Mouse (Mus musculus) ovary, postnatal 36 days (tissue): Measurements from ENCODE around the gene D13Ertd608e.
"Not testable (repeated sequence)": the region's sequence is repeated elsewhere in the genome, so short reads cannot be mapped to it uniquely, and the experiment has no call there.

Experiments
- DNase-seq: peaks from one replicate; pipeline ENCODE4 v3.0.0; 2022; ENCODE audit warnings: low spot score, mixed read lengths

The D13Ertd608e gene

DNA sequence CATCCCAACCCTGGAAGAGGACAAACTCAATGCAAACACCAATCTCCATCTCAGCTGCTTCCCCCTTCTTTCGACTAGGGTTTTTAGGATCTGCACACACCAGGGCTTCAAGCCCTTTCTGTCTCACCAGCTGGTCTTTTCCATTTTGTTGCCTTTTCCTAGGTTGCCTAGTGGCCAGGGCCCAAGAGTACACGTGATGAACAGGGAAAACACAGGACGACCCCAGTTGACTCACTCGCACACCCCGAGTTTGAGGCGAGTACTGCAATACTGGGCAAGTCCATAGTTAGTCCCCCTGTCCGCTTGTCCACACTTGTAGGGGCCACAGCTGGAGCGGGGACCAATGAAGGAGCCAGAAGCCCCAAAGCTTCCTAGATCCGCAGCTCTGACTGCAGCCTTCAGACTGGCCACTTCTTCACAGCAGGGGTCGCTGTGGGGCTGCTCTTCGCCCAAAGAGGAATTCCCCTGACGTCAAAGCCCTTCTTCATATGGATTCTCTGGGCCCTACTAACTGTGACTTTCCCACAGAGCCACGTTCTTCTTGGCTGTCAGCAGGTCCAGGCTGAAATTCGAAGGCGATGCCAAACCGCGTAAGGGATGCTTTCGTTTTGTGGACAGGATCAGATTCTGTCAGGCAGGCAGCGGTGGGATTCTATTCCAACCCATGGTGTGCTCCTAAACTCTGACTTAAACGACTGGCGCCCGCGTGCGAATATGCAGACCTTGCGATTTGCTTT, at the start of gene D13Ertd608e:
Gene D13Ertd608e, plus strand, starts transcription at position 687 of the 737 bp plus-strand sequence.
- peak; percentile 31 for DNase-seq

DNA sequence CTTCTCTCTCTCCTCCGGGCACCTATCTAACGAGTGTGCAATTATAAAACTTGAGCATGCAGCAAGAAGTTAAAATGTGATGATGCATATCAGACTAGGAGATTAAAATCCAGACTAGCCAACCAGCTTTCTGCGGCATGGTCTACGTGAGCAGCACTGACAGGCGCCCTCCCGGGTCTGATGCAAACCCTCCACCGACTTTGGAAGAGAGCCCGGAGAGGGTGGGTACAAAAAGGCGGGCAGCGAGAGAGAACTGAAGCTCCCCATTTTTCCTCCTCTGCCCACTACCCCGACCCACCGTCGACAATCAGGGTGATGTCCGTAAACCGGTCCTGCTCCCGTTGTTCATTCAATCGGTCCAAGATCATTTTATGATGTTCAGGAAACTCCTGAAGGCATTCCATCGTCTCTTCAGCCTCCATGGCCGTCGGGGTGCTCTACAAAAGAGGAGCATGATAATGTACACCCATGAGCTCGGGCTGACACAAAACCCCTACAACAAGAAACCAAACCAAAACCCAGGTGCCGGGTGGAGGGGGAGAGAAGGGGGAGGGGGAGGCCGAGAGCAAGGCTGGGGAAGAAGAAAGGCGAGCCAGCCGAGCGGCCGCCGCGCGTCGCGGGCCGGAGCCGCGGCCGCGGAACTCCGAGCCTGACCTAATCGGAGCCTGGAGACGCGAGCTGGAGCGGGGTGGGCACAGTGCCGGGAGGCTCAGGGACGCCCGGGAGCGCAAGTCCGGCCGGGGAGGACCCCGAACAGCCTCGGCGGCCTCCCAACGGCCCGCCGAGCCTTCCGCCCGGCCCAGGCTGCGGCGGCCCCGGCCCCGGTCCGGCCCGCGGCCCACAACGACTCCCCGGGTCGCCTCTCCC, 45.7 kb upstream of the D13Ertd608e start:
- DNase-seq: peak; percentile 73

DNA sequence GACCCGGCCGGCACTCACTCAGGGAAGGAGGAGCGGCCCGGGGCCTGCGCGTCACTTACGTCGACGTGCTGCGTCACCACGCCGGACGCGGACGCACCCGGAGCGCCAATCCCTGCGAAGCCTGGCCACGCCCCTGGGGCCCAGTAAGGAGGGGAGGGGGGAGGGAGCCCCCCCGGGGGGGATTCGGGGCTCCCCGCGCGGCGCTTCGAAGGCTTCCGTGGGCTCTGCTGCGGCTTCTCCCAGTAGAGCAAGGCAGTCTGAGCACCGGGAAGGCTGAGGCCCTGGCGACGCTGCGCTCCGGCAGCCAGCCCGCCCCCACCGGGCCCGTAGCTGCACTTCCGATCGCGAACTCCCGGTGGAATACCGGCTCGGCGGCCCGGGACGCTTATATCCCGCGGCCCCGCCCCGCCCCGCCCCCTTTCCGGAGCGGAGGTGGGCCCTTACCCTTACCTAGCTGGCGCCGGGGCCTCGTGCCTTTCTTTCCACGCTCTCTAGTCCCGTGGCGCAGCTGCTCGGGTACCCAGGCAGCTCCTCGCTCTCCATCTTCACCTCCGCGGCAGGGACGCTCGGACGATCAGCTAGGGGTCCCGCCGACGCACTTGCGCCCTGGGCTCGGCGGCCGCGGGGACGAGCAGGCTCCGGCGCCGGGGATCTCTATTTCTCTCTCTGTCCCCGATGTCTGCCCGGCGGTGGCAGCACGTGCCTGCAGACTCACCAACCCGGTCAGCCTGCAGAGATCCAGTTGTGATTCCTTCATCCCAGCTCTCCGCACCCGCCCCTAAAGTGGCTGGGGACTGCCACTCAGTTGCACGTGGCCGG, 44.8 kb upstream of the D13Ertd608e start, which contains the start of gene Zfp131:
Gene Zfp131, minus strand, starts transcription at position 129 of the 819 bp plus-strand sequence.
- peak; percentile 94 for DNase-seq

DNA sequence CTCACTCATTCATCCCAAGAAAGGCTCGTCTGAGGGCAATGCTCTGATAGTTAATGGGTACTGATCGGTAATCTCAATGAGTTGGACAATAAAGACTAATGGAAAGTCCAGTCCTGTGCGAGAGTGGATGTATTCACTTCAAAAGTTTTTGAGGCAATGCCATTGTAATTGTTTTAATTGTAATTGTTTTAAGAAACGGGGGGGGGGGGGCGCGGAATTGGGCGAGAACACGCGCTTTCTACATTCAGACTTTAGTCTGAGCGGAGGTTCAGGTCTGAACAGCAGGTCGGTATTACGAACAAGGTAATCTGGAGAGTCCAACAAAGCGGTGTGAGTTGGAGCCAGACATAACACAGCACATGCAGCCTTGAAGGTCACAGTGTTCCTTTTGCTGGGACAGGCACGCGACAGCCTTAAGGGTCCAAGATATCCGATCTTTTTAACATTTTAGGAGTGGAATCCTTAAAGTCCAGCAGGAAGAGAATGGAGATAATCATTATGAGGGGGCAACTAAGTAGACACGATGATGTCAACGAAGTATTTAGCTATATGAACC, 44.1 kb upstream of the D13Ertd608e start:
- no peak for DNase-seq

DNA sequence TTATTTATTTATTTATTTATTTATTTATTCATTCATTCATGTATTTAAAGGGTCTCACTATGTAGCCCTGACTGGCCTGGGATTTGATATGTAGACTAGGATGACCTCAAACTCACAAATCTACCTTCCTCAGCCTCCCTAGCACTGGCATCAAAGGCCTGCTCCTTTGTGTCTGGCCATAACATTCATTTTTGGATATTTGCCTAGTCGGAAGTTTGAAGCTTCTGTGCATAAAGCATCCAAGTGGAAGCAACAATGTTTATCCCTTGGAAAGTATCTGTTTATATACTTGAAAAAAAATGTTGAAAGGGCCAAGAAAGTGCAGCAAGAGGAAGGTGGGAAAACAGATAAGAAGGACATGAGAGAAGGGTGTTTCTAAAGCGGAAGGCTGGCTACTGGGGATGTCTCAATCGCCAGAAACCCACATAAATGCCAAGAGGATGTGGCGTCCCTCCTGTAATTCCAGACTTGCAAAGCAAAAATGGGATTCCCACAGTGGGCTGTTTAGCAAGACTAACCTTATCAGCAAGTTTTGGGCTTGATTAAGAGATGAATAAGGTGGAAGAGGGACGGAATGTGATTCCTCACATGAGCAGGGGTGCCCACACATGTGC, 42.9 kb upstream of the D13Ertd608e start:
- DNase-seq: no peak

DNA sequence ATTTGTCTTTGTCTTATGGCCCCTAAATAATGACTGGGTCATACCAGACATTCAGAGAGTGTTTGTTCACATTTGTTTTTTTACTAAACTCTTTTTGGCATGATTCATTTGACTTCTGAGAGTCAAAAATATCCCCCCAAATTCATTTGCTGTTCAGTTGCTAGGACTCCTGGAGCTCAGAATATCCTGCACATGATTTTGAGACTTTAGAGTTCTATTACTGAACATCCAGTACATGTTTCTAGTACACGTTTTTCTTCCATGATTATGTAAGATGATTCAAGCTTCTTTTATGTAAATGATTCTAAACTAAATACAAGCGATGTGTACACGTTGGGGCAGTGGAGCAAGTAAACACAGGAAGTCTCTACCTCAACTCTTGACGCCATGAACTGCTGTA, 38.1 kb upstream of the D13Ertd608e start:
- no peak for DNase-seq

DNA sequence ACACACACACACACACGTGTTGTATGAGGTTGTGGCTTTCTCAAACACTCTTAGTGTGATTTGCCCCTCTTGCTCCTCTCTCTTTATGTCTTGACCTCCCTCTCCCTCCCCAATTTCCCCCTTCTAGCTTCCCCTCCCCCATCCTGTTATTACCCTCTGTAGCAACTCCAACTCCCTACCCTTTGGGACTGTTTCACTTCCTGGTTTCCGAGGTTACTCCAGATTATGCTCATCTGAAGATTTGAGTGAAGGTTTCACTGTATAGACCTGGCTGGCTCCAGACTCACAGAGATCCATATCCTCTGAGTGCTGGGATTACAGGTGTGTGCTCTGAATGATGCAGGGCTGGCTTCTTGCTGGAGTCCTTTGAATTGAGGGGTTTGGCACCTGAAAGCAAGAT, 26.9 kb upstream of the D13Ertd608e start:
- DNase-seq: no peak

DNA sequence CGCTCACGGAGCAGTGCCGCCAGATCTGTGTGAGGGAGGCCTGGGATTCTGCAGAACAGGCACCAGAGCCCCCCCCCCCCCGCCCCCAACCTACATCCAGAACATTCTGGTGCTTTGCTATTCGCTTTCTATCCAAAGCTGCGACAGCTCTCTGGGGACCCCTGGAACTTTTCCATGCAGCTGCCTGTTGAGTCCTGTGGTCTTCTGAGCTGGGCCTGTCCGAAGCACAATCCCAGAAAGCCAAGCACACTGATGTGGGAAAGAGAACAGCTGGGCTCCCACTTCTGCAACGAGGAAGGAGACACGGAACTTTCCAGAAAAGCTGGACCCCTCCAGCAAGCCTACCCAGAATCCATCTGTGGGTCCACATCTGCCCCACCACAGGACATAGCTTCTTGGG, 25.8 kb upstream of the D13Ertd608e start:
- no peak for DNase-seq

DNA sequence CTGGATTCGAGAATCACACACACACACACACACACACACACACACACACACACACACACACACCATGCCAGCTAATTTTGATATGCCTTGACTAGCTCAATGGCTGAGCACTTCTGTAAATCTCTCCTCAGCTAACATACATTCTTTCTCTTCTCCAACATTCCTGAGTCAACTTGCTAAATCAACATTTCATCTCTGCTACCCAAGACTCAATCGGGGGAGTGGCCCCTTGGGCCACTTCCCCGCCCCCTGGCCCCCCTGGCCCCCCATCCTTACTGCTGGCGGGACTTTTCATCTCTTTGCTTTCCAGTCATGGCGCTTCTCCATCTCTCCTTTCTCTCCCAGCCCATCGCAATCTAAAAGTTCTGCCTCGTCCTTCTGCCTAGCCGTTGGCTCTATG, 19.0 kb upstream of the D13Ertd608e start:
- DNase-seq: no peak

DNA sequence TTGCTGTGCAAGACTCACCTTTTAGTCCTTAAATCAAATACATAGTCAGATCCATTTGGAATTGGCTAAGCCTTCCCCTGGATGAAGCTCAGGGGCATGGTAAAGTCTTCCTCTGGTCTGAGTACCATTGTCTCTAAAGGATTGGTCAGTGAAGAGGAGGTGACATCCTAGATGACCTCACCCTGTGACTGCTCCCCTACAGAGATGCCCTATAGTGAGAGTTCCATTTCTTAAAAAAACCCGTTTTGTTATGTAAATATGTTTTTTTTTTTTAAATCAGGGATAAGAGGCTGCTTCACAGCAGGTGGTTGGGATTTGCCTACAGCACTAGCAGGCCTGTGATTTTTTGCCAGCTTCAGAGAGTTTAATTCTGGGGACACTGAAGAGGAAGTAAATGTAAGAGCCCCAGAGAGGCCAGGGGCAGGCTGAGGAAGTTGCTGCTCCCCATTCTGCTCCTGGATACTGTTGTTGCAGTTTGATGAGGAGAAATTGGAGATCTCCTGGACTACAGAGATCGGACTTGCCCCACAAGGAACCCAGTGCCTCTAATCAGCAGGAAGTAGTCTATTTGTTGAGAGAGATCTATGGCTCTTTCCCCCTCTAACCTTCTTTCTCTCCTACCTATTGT, 18.1 kb upstream of the D13Ertd608e start:
- DNase-seq: no peak

DNA sequence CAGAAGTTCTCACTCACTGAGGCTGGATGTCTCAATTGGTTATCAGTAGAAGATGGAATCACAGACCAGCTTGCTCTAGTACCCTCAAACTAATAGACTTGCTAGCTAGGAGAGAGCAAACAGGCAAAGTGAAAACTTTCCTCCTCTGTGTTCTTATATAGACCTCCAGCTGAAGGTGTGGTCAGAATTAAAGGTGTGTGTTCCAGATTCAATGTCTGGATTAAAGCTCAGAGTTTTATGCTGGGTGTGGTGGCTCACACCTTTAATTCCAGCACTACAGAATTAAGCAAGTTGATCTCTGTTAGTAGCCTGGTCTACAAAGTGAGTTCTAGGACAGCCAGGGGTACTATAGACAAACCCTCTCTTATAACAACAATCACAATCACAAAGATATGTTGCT, 5.7 kb upstream of the D13Ertd608e start, which contains the start of gene AF067063:
Gene AF067063, minus strand, starts transcription at position 101 of the 400 bp plus-strand sequence.
- not testable (repeated sequence) for DNase-seq

DNA sequence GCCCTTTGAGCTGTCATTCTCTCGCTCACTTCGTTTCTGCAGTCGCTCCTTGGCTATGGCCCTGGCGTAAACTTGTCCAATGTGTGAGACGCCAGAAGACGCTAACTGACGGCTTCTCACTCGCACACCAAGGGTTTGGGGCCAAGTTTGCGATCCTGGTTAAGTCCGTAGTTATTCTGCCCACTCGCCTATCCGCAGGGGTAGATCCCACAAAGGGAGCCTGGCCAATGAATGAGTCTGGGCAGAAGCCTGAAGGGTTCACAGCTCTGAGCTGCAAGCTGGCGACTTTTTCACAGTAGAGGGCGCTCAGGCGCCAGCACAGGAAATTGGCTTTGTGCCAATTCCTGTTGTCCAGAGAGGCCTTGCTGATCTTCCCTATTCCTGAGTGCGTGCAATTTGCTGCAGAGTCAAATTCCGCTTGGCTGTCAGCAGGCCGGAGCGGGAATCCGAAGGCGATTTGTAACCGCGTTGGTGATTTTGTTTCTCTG, 562 bp downstream of the D13Ertd608e start:
- DNase-seq: peak; percentile 9

DNA sequence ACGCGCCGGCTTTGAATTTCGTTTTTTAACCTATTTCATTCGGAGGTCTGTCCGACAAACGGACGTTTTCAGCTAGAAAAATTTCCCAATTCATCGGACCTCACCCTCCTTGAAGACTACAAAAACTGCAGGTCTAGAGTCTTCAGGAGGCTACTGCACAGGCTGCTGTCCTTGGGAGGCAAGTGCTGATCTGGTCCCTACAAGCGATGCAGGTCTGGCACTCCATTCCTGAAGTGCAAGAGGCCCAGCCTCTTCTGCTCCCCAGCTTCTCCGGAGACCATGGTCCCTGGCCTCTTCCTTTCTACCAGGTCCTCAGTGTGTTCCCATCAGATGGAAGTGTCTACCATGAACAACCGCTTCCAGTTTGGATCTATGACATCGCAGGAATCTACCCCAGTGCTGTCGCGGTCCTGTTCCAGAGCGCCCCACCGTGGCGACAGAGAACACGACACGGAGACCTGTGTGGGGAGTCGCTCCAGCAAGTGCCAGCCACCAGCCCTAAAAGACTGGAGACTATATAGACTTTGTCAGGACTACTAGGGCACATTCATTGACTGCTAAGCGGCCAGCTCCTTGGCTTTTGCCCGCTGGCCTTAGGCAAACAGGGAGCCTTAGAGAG, 2.0 kb downstream of the D13Ertd608e start:
- peak; percentile 38 for DNase-seq

DNA sequence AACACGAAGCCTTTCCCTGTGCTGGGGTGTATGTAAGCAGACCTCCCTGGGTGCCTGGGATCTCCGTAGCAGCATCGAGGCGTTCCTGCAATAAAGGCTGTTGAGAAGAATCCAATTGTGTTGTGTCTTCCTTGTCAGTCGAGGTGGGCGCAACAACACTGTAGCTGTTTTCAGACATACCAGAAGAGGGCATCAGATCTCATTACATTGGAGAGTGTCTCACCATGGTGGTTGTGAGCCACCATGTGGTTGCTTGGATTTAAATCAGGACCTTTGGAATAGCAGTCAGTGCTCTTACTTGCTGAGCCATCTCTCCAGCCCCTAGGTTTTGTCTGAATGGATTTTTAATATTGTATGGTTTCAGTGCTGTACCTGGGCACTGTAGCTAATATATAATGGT, 4.2 kb downstream of the D13Ertd608e start:
- not testable (repeated sequence) for DNase-seq

DNA sequence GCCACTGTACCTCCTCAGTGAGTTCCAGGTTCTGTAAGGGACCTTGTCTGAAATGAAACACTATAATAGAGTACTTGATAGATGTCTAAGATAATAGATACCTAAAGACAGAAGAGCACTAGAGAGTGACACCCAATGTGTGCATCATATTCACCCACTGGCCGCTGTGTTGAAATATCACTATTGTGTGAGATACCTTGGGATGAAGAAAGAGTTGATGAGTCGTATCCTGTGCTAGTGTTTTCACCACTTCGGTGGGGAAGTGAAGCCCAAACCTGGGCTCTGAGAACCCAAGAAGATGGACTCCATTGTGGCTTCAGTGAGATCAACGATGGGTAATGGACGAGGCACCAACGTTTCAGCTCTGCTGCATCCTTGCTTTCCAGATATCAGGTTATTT, 26.6 kb downstream of the D13Ertd608e start:
- not testable (repeated sequence) for DNase-seq

DNA sequence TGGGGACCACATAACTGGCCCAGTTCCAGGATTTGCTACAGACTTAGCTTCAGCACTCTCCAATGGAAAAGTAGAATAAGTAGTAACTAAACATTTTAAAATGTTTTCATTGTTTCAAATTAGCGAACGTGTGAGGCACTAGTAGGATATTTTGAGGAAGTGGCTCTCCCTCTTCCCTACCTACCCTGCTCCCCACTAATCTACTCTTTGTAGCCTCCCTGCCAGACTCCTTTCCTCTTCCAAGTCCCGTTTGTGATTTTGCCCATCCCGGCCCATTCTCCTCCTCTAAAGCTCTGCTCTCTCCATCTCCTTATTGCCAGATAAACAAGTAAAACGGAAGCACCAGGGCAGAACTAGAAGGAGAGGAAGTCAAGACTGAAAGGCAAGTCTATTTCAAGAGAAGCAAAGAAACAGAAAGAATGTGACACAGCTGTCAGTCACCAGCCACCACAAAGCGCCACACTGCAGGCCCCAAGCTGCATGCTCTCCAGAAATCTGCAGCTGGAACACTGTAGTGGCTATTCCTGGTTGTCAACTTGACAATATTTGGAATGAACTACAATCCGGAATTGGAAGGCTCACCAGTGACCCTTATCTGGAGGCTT, 28.7 kb downstream of the D13Ertd608e start:
- DNase-seq: not testable (repeated sequence)

DNA sequence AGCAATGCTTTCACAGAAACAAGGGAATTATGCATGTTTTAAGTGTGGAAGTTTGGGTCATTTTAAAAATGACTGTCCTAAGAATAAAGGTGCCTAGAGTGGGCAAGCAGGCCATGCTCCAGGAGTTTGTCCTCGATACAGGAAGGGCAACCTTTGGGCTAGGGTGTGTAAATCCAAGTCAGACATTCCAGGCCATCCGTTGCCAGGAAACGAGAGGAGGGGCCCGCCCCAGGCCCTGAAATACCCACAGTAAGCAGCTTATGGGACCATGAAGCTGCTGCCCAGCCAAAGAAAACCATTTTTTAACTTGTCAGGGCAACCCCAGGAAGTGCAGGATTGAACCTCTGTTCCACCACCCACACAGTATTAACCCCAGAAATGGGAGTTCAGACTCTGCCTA, 51.1 kb downstream of the D13Ertd608e start:
- DNase-seq: not testable (repeated sequence)

DNA sequence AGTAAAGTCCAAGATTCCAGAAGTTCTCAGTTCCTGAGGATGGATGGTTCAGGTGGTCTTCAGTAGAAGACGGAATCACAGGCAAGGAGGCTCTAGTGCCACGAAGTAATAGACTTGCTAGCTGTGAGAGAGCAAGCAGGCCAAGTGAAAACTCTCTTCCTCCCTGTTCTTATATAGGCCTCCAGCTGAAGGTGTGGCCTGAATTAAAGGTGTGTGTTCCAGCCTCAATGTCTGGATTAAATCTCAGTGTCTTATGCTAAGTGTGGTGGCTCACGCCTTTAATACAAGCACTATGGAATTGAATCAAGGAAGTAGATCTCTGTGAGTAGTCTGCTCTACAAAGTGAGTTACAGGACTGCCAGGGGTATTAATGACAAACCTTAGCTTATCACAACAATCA, 58.9 kb downstream of the D13Ertd608e start, which contains the start of gene Tcstv1:
Gene Tcstv1, minus strand, starts transcription at position 101 of the 400 bp plus-strand sequence.
- not testable (repeated sequence) for DNase-seq
